Mouse (Mus musculus) brain, embryonic 14.5 days (tissue): ENCODE data around the gene Smurf1.

Experiments used
- CTCF ChIP-seq: fragments of 200-500 bp; IDR thresholded peaks from 2 replicates; pipeline ENCODE4 v1.5.1; 2012; ENCODE audit warnings: inconsistent platforms, mild to moderate bottlenecking, moderate library complexity, borderline replicate concordance; ENCODE audit not compliant: insufficient read depth, insufficient read length; ENCODE audit errors: extremely low read depth
- POLR2A ChIP-seq: fragments of 200-500 bp; IDR thresholded peaks from 2 replicates; pipeline ENCODE4 v1.6.1; 2012; ENCODE audit warnings: mild to moderate bottlenecking, inconsistent platforms, borderline replicate concordance; ENCODE audit not compliant: poor library complexity, insufficient read depth, insufficient read length, severe bottlenecking; ENCODE audit errors: extremely low read depth

- no peak for TF ChIP-seq CTCF
- no peak for TF ChIP-seq POLR2A
Observed at GRCm38 (mm10) chr5:144919194-144919593, 46.5 kb downstream of the Smurf1 start.
